Mouse (Mus musculus) MEL (cell line): ENCODE results near the gene Dgat2.

ENCODE experiments used
- CTCF ChIP-seq, 3 experiments: IDR thresholded peaks in 2 of 3; conservative IDR thresholded peaks in 1 of 3; 2 replicates each; pipeline ENCODE4 v1.5.1; 2011 to 2012; ENCODE audit warnings: low read length in 3 of 3, low read depth in 2 of 3, mild to moderate bottlenecking in 2 of 3, improper control_type of control experiment in 1 of 3, inconsistent platforms in 1 of 3, mixed read lengths in 1 of 3, moderate library complexity in 1 of 3; ENCODE audit not compliant: control insufficient read depth in 1 of 3, insufficient read depth in 1 of 3, poor library complexity in 1 of 3, severe bottlenecking in 1 of 3
- E2F4 ChIP-seq: IDR thresholded peaks from 2 replicates; pipeline ENCODE4 v1.6.1; 2011; ENCODE audit warnings: low read depth, low read length, improper control_type of control experiment, borderline replicate concordance
- ETS1 ChIP-seq: IDR thresholded peaks from 2 replicates; pipeline ENCODE4 v1.6.1; 2012; ENCODE audit warnings: low read depth, mild to moderate bottlenecking, inconsistent platforms, low read length, improper control_type of control experiment, moderate library complexity
- GATA1 ChIP-seq: IDR thresholded peaks from 2 replicates; pipeline ENCODE4 v1.6.1; 2011; ENCODE audit warnings: low read depth, low read length, improper control_type of control experiment
- MYC ChIP-seq: IDR thresholded peaks from 2 replicates; pipeline ENCODE4 v1.6.1; 2011; ENCODE audit warnings: low read depth, mild to moderate bottlenecking, low read length, improper control_type of control experiment, moderate library complexity
- POLR2A ChIP-seq, 2 experiments: IDR thresholded peaks; 2 replicates each; pipeline ENCODE4 v1.6.1; 2011 to 2012; ENCODE audit warnings: low read length in 2 of 2, mild to moderate bottlenecking in 2 of 2, control low read depth in 1 of 2, improper control_type of control experiment in 1 of 2, low read depth in 1 of 2, moderate library complexity in 1 of 2; ENCODE audit not compliant: control insufficient read depth in 1 of 2, insufficient read depth in 1 of 2, poor library complexity in 1 of 2
- POLR2AphosphoS2 ChIP-seq: IDR thresholded peaks from 2 replicates; pipeline ENCODE4 v1.6.1; 2011; ENCODE audit warnings: low read length, improper control_type of control experiment
- POLR2AphosphoS5 ChIP-seq: IDR thresholded peaks from 2 replicates; pipeline ENCODE4 v1.6.1; 2012; ENCODE audit warnings: low read depth, borderline replicate concordance, mild to moderate bottlenecking, inconsistent platforms, low read length, moderate library complexity, mixed read lengths
- SMC3 ChIP-seq: IDR thresholded peaks from 2 replicates; pipeline ENCODE4 v1.6.1; 2011; ENCODE audit warnings: low read depth, low read length, improper control_type of control experiment
- TCF12 ChIP-seq: IDR thresholded peaks from 2 replicates; pipeline ENCODE4 v1.6.1; 2014; ENCODE audit warnings: low read depth, mild to moderate bottlenecking, inconsistent platforms, low read length, improper control_type of control experiment, moderate library complexity
- UBTF ChIP-seq: IDR thresholded peaks from 2 replicates; pipeline ENCODE4 v1.6.1; 2012; ENCODE audit warnings: low read depth, mild to moderate bottlenecking, inconsistent platforms, low read length, improper control_type of control experiment, moderate library complexity, borderline replicate concordance; ENCODE audit not compliant: insufficient read depth
- ZKSCAN1 ChIP-seq: IDR thresholded peaks from 2 replicates; pipeline ENCODE4 v1.6.1; 2012; ENCODE audit warnings: low read depth, mild to moderate bottlenecking, inconsistent platforms, low read length, improper control_type of control experiment, moderate library complexity

DNA sequence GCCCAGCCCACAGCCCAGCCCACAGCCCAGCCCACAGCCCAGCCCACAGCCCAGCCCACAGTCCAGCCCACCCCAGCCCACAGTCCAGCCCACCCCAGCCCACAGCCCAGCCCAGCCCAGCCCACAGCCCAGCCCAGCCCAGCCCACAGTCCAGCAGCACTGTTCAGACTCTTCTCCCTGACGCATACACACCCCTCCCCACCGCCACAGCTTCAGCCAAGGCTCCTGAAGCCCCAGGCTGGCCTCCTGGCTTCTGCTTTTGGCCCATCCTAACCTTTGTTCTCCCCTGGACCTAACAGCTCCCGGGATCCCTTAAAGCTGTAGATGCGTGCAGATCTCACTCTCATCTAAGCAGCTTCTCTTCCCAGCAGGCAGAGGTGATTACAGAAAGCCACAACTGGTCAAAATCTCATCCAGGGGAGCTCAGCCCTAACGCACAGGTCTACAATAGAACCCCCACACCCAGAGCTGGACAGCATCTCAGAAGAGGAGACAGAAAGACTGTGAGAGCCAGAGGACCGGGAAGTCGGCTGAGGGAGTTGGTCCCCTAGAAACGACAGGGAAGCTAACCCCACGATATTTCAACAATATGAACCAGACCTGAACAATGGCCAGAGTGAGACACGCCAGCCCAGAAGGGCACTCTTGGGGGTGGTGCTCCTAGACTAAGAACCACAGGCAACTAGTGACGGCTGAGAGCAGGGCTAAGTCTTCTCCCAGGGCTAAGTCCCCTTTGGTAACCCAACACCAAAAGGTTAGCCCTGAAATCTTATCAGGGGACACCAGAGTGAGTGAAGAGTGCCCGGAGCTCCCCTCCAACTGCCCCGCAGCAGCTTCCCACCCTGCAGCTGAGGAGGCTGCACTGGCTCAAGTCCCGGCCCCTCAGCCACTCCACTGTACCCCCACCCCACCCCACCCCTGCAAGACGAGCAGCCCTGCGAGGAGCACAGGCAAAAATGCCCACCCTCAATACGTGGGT, 26.9 kb downstream of the Dgat2 start:
- TF ChIP-seq CTCF (IDR thresholded peaks at IDR 0.05 in 2 of 3, conservative IDR thresholded peaks at IDR 0.05 in 1 of 3; ENCODE audit: control insufficient read depth in 1 of 3, insufficient read depth in 1 of 3, low read depth in 2 of 3, low read length in 3 of 3, poor library complexity in 1 of 3, severe bottlenecking in 1 of 3) (no peak), POLR2A (IDR thresholded peaks at IDR 0.05; ENCODE audit: control insufficient read depth in 1 of 2, insufficient read depth in 1 of 2, low read depth in 1 of 2, low read length in 2 of 2, poor library complexity in 1 of 2) (no peak), E2F4 (no peak), GATA1 (no peak), TCF12 (no peak), SMC3 (no peak), ETS1 (no peak), UBTF (no peak), POLR2AphosphoS5 (no peak), MYC (no peak), ZKSCAN1 (no peak), POLR2AphosphoS2 (no peak)
